Mouse (Mus musculus): ENCODE measurements around the gene Pnldc1.

The Pnldc1 gene

GRCm38 (mm10) chr17:12906436-12906835 is 3.6 kb downstream of the Pnldc1 start:
- 83% methylated on average over 9 of the region's 9 CpGs for WGBS

- 80% methylated on average over 4 of the region's 4 CpGs for WGBS
Measured at GRCm38 (mm10) chr17:12905810-12906209, 4.2 kb downstream of the Pnldc1 start.

- WGBS, result 87% methylated on average over 1 of the region's 1 CpGs
Measured at GRCm38 (mm10) chr17:12904349-12904748, 5.7 kb downstream of the Pnldc1 start.

GRCm38 (mm10) chr17:12903372-12904333 is 6.4 kb downstream of the Pnldc1 start:
- 60% methylated on average over 11 of the region's 12 CpGs for WGBS

GRCm38 (mm10) chr17:12902291-12902690 is 7.7 kb downstream of the Pnldc1 start:
- WGBS, result 98% methylated on average over 6 of the region's 6 CpGs

GRCm38 (mm10) chr17:12898607-12899006 is 11.4 kb downstream of the Pnldc1 start:
- WGBS, result 20% methylated on average over 2 of the region's 2 CpGs

GRCm38 (mm10) chr17:12897674-12898073 is 12.4 kb downstream of the Pnldc1 start:
- 89% methylated on average over 5 of the region's 5 CpGs for WGBS

GRCm38 (mm10) chr17:12892033-12892432 is 18.0 kb downstream of the Pnldc1 start:
- WGBS, result 84% methylated on average over 9 of the region's 9 CpGs

GRCm38 (mm10) chr17:12891054-12891453 is 19.0 kb downstream of the Pnldc1 start:
- WGBS, result 57% methylated on average over 4 of the region's 4 CpGs

GRCm38 (mm10) chr17:12887021-12887775 is 22.8 kb downstream of the Pnldc1 start:
- 80% methylated on average over 15 of the region's 15 CpGs for WGBS

- 63% methylated on average over 6 of the region's 6 CpGs for whole genome bisulfite sequencing
Measured at GRCm38 (mm10) chr17:12886620-12887019, 23.4 kb downstream of the Pnldc1 start.

GRCm38 (mm10) chr17:12881216-12881615 is 28.8 kb downstream of the Pnldc1 start:
- 88% methylated on average over 1 of the region's 1 CpGs for WGBS

- under 1% methylated on average over 14 of the region's 14 CpGs for WGBS
Measured at GRCm38 (mm10) chr17:12880178-12880577, 29.9 kb downstream of the Pnldc1 start.

GRCm38 (mm10) chr17:12875734-12876133 is 34.3 kb downstream of the Pnldc1 start, which contains the start of gene Mrgprh:
Gene Mrgprh (plus strand): TSS chr17:12876034.
- 88% methylated on average over 5 of the region's 5 CpGs for WGBS

GRCm38 (mm10) chr17:12872275-12873028 is 37.6 kb downstream of the Pnldc1 start:
- WGBS, result 23% methylated on average over 16 of the region's 16 CpGs

- 33% methylated on average over 4 of the region's 4 CpGs for WGBS
Measured at GRCm38 (mm10) chr17:12868640-12869039, 41.4 kb downstream of the Pnldc1 start.

GRCm38 (mm10) chr17:12868043-12868442 is 42.0 kb downstream of the Pnldc1 start, which contains the start of gene Mas1:
Gene Mas1 (minus strand): TSS chr17:12868143.
- 71% methylated on average over 2 of the region's 2 CpGs for WGBS

- 46% methylated on average over 10 of the region's 10 CpGs for WGBS
Measured at GRCm38 (mm10) chr17:12866853-12867252, 43.2 kb downstream of the Pnldc1 start.

GRCm38 (mm10) chr17:12865407-12865806 is 44.6 kb downstream of the Pnldc1 start:
- 60% methylated on average over 3 of the region's 3 CpGs for WGBS

GRCm38 (mm10) chr17:12859006-12859520 is 51.0 kb downstream of the Pnldc1 start:
- 87% methylated on average over 8 of the region's 8 CpGs for WGBS

- WGBS, result 41% methylated on average over 4 of the region's 4 CpGs
Measured at GRCm38 (mm10) chr17:12858072-12858471, 52.0 kb downstream of the Pnldc1 start.

All from cerebral cortex, adult 2 months (tissue).